In genomic region chr3:142948771-142949170, GRCm38 (mm10) we compare ENCODE assay signal across 10 mouse cellular contexts.
DNase-seq lines count a peak whose midpoint lies in the region; ATAC-seq and TF ChIP-seq lines count a peak whose summit lies in the region.
"Had no signal": no experiment of that assay in that cellular context is flagged by ENCODE, and none has a peak within 500 bp of the region (broad histone marks: within the 10 kb centered on the region; RNA-seq: fewer than 3 reads in every experiment).

No protein-coding gene starts in this region.

- H3K4me2 ChIP-seq in hindbrain, embryonic 11.5 days (replicated peaks; ENCODE audit: low read depth, low read length) = no peak overlapping the region
- H3K4me2 ChIP-seq in hindbrain, embryonic 16.5 days (ENCODE audit: low read length) = no peak overlapping the region
- H3K4me2 ChIP-seq: embryonic facial prominence, embryonic 13.5 days had no signal

- 32% methylated on average over 7 of the region's 7 CpGs for WGBS in hindbrain, embryonic 11.5 days
- WGBS in hindbrain, embryonic 16.5 days = 32% methylated on average over 7 of the region's 7 CpGs

- no peak overlapping the region for H3K27ac ChIP-seq in hindbrain, embryonic 11.5 days (ENCODE audit: low read depth, low read length)
- H3K27ac ChIP-seq in hindbrain, embryonic 16.5 days (ENCODE audit: low read depth, low read length) = no peak overlapping the region
- H3K27ac ChIP-seq: embryonic facial prominence, embryonic 13.5 days; macrophage had no signal

- no peak overlapping the region for H3K4me3 ChIP-seq in hindbrain, embryonic 11.5 days (ENCODE audit: low read depth, low read length)
- H3K4me3 ChIP-seq in hindbrain, embryonic 16.5 days (ENCODE audit: low read length) = no peak overlapping the region
- no peak overlapping the region for H3K4me3 ChIP-seq in G1E (ENCODE audit: low read depth, low read length)
- H3K4me3 ChIP-seq: embryonic facial prominence, embryonic 13.5 days had no signal

- no peaks in the 10 kb centered on the region for H3K9me3 ChIP-seq in hindbrain, embryonic 11.5 days (ENCODE audit: control insufficient read depth, low read length)
- H3K9me3 ChIP-seq in hindbrain, embryonic 16.5 days (ENCODE audit: control insufficient read depth, low read length) = no peaks in the 10 kb centered on the region
- H3K9me3 ChIP-seq in G1E (replicated peaks) = no peaks in the 10 kb centered on the region
- H3K9me3 ChIP-seq: embryonic facial prominence, embryonic 13.5 days had no signal

- H3K4me1 ChIP-seq in hindbrain, embryonic 11.5 days (replicated peaks; ENCODE audit: control insufficient read depth, insufficient read depth, low read length) = no peaks in the 10 kb centered on the region
- no peaks in the 10 kb centered on the region for H3K4me1 ChIP-seq in hindbrain, embryonic 16.5 days (ENCODE audit: control insufficient read depth, insufficient read depth, low read depth, low read length)
- no peaks in the 10 kb centered on the region for H3K4me1 ChIP-seq in G1E (ENCODE audit: insufficient read depth, low read depth, low read length)
- H3K4me1 ChIP-seq: embryonic facial prominence, embryonic 13.5 days had no signal

- no peak overlapping the region for H3K9ac ChIP-seq in hindbrain, embryonic 11.5 days (ENCODE audit: low read depth, low read length)
- no peak overlapping the region for H3K9ac ChIP-seq in hindbrain, embryonic 16.5 days (ENCODE audit: low read depth, low read length)
- H3K9ac ChIP-seq: embryonic facial prominence, embryonic 13.5 days had no signal

- peak; percentile 81 for TF ChIP-seq CTCF in G1E (IDR thresholded peaks at IDR 0.05; ENCODE audit: low read depth, low read length)

- H3K27me3 ChIP-seq in hindbrain, embryonic 11.5 days (ENCODE audit: control insufficient read depth, insufficient read depth, low read length) = no peaks in the 10 kb centered on the region
- no peaks in the 10 kb centered on the region for H3K27me3 ChIP-seq in hindbrain, embryonic 16.5 days (replicated peaks; ENCODE audit: control insufficient read depth, insufficient read depth, low read length)
- peaks cover 7% of the 10 kb centered on the region for H3K27me3 ChIP-seq in G1E (ENCODE audit: insufficient read depth, low read length)
- H3K27me3 ChIP-seq: embryonic facial prominence, embryonic 13.5 days had no signal

- peak; percentile 82 for DNase-seq in hindbrain, embryonic 11.5 days (ENCODE audit: low spot score)
- peak; percentile 5 for DNase-seq in G1E (ENCODE audit: low spot score)
- DNase-seq in cerebellum, adult 8-10 months = peak; percentile 22
- peak; percentile 48 to 61 for DNase-seq in frontal cortex, postnatal 36 days (ENCODE audit: low spot score in 2 of 2)
- DNase-seq in layer of hippocampus, postnatal 10 days (ENCODE audit: low spot score in 2 of 2) = peak; percentile 75
- peak; percentile 59 for DNase-seq in thymus, postnatal 0 days (ENCODE audit: low spot score)

- ATAC-seq in hindbrain, embryonic 11.5 days (ENCODE audit: low FRiP score) = no peak
- no peak for ATAC-seq in hindbrain, embryonic 16.5 days
- ATAC-seq in G1E (ENCODE audit: extremely low read depth, insufficient number of reproducible peaks, low FRiP score, poor library complexity, severe bottlenecking) = peak; percentile 65
- peak; percentile 63 for ATAC-seq in megakaryocyte-erythroid progenitor cell, adult 5-6 weeks (replicated peaks; ENCODE audit: low FRiP score, low TSS enrichment, poor library complexity, severe bottlenecking)

- no peaks in the 10 kb centered on the region for H3K36me3 ChIP-seq in hindbrain, embryonic 11.5 days (ENCODE audit: control insufficient read depth, insufficient read depth, low read length)
- no peaks in the 10 kb centered on the region for H3K36me3 ChIP-seq in hindbrain, embryonic 16.5 days (ENCODE audit: control insufficient read depth, insufficient read depth, low read length)
- H3K36me3 ChIP-seq in G1E (replicated peaks) = no peaks in the 10 kb centered on the region
- H3K36me3 ChIP-seq: embryonic facial prominence, embryonic 13.5 days had no signal

Comparison
In these comparisons a context has a peak if more than half of its experiments do, and no peak if none do; other contexts are left out.
1. ATAC-seq: peak in G1E (single experiment) and megakaryocyte-erythroid progenitor cell, adult 5-6 weeks (single experiment); none in hindbrain, embryonic 11.5 days (single experiment) and hindbrain, embryonic 16.5 days (single experiment).
2. DNase-seq: peak in every context shown above with its lines; median percentile 82 in hindbrain, embryonic 11.5 days; 75 in layer of hippocampus, postnatal 10 days; 59 in thymus, postnatal 0 days; 54 in frontal cortex, postnatal 36 days; 22 in cerebellum, adult 8-10 months; 5 in G1E.